Mouse (Mus musculus): ENCODE data around the gene Fgf18.

The Fgf18 gene

GRCm38 (mm10) chr11:33147171-33147571, at the start of gene Fgf18:
Fgf18 (minus strand) TSS chr11:33147400.
- CTCF ChIA-PET = no interaction called here

- CTCF ChIA-PET = no interaction called here
These were observed 49.4 kb upstream of the Fgf18 start for GRCm38 (mm10) chr11:33196447-33197132.

DNA sequence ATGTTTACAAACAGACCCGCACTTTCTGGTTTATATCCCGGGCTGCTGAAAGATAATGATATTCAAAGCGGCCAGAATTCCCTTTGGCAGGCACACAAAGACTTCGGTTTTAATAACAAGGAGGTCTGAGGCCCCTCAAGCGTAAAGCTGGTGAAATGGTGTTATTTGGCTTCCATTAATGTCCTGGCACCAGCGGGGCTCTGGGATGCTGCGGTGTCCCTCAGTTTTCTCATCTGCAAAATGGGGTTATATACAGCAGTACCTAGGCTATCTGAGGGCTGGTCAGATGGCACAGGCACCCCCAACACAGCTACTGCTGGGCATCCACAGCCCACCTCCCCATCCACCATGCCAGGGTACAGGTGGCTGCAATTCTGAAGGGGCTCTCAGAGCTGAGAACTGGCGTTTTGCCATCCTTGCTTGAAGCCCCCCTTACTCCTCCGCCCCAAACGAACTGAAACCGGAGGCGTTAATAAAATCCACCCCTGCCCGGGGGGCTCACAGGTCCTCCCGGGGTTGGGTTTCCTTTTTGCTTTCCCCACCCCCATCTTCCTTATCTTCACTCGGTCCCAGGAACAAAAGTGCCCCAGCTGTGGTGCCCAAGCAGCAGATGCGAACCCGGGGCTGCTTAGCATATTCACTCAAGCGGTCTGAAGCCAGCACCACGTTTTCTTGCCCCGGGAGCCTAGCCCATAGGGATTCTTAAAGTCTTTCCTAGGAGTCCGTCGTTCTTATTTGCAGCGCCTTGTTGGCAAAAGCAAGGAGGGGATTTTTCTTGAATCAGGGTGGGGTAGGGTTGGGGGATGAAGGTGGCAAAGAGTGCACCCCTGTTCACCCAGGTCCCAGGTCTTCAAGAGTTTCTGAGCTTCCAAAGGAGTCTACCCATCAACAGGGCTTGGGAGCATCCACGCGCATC, 48.6 kb upstream of the Fgf18 start:
- CTCF ChIA-PET = no interaction called here

DNA sequence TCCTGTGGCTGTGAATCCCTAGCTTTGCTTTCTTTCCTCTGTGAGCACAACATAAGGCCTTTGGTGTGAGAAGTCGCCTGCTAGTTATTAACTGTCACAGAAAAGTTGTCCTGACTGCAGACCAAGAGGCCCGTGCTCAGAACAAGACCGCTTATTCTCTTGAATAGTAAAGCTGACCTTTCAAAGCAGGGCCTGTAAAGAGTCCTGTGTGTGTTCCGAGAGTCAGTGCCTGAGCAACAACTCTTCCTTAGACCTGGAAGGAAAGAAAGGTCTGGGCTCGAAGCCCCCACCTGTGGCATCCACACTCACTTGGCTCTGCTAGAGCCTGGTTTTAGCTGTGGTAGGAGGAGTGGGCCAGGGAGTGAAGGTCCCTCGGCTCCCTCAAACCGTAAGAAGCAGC, 47.9 kb upstream of the Fgf18 start:
- CTCF ChIA-PET = no interaction called here

DNA sequence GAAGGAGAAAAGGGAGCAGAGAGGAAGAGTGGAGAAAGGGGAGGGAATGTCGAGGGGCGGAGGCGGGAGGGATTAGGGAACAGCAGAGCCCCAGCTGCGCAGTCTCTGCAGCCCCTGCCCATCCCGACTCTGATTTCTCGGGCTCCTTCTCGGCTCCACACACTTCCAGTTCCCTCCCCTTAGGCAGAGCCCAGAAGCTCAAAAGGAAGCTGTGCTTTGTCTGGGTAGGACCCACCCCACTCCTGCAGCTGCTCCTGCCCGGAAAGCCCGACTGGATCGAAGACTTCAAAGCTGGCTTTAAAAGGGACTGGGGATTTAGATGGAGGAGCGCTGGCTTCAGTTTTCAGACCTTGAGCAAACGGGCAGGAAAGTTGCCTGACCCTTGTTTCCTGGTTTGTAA, 46.5 kb upstream of the Fgf18 start:
- CTCF ChIA-PET = no interaction called here

- CTCF ChIA-PET = no interaction called here
These were observed 34.6 kb upstream of the Fgf18 start for GRCm38 (mm10) chr11:33181804-33182203.

- CTCF ChIA-PET = no interaction called here
These were observed 33.5 kb upstream of the Fgf18 start for GRCm38 (mm10) chr11:33180701-33181116.

GRCm38 (mm10) chr11:33179802-33180201, 32.6 kb upstream of the Fgf18 start:
- CTCF ChIA-PET = no interaction called here

DNA sequence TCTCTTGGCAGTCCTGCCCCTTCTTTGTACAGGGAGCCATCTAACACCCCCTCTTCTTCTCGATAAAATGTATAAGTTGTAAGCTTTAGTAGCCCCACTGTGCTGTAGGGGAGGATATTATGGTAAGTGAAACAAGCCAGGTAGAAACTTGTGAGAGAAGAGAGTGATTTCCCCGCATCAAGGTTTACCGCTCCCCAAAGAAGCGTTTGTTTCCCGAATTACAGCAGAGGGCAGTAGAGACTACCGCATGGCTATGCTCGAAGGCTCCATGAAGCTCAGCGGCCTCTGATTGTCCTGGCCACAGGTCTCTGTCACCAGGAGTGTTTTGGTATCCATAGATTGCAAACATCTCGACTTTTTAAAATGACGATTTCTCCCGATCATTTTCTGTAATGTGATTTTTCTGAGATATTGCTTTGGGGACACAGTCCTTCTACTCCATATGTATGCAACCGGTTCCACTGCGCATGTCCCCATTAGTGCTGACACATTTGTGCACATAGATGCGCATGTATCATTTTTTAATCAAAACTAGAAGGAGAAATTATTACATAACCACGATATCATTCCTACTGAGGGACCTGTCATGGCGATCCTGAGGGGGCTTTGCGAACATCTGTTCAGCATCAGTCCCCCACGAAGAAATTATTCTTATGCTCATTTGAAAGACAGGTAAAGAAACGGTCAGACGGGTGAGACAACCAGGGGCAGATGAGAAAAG, 29.5 kb upstream of the Fgf18 start:
- CTCF ChIA-PET = no interaction called here

DNA sequence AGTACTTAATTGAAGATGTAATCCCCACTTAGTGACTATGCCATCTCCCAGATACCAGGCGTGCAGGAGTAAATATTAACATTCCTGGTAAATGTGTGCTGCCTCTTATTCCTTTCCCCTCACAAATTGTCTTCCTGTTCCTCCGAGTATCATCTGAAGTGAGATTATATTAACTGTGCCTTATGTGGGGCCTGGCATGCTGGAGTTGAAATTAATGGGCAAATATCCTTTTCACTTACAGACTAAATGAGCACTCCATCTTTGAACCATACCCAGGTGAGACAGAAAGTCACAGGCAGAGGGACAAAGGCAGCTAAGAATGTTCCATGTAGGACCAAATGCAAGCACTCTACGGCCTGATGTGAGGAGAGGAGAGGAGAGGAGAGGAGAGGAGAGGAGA, 28.6 kb upstream of the Fgf18 start:
- CTCF ChIA-PET = no interaction called here

DNA sequence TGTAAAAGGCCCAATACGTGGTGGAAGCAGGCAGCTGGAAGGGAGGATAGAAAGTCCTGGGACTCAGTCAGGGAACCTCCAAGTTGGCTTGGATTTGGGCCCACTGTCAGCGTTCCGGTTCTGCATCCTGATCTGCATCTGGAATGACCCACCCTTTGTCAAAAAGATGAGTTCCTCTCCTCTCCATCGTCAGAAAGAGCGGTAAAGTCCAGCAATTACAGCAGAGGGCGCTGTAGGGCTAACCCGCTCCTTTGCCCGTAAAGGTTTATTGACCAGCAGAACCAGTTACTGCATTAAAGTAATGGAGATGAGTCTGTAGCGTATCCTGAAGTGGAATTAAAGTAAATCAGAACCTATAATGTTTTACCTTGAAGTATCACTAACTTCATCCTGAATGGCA, 23.3 kb upstream of the Fgf18 start:
- CTCF ChIA-PET = no interaction called here

- CTCF ChIA-PET = no interaction called here
These were observed 15.9 kb upstream of the Fgf18 start, which contains the start of gene Npm1 for GRCm38 (mm10) chr11:33162998-33163506. Npm1 (minus strand) TSS chr11:33163206.

DNA sequence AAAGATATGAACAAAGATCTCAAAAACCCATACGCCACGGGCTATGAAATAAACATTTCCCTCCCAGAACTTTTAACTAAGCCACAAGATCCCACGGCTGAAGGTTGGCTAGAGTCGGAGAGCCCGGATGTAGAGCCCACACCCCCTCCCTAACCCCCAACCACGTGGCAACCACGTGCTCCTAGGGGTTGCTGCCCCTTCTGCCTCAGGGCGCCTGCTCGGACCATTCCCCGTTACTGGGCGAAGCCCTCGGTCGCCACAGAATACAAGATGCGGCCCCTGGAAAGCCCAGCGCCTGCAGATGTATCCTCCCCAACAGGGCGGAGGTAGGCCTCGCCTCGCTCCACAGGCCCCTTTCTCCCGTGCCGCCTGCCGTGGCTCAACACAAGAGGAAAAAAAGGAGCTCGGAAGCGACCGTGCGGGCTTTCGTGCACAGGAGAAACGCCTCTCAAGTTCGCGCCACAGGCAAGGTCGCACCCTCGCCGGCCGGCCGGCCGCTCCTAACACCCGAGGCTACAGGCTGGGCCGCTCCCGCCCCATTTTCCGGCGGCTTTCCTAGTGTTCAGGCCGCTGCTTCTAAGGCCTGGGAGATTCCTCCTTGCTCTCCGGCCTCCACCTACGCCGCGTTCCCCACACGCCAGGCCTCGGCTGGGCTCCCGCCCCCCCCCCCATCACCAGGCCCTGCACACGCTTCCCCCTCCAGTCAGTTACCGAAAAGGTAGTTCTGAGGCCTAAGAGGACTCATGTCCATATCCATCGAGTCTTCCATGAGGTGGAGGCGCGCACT, 15.2 kb upstream of the Fgf18 start:
- CTCF ChIA-PET = no interaction called here

DNA sequence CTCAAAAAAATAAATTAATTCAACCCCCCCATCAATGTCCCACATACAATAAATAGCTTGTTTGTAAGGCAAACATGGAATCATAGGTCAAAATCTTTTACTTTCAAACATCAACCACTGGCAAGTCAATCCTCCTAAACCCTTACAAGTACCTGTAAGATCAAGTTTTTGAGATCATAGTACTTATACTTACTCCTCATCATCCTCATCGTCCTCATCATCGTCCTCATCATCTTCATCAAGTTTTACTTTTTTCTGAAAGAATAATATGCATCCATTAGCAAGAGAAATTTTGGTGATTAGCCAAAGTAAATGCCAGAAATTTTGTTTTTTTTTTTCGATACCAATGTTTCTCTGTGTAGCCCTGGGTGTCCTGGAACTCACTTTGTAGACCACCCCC, 12.5 kb upstream of the Fgf18 start:
- CTCF ChIA-PET = interaction anchor here (1.2 kb wide), 1 partner anchor 10 kb away, joined by 3 read pairs; no protein-coding TSS in a partner anchor

DNA sequence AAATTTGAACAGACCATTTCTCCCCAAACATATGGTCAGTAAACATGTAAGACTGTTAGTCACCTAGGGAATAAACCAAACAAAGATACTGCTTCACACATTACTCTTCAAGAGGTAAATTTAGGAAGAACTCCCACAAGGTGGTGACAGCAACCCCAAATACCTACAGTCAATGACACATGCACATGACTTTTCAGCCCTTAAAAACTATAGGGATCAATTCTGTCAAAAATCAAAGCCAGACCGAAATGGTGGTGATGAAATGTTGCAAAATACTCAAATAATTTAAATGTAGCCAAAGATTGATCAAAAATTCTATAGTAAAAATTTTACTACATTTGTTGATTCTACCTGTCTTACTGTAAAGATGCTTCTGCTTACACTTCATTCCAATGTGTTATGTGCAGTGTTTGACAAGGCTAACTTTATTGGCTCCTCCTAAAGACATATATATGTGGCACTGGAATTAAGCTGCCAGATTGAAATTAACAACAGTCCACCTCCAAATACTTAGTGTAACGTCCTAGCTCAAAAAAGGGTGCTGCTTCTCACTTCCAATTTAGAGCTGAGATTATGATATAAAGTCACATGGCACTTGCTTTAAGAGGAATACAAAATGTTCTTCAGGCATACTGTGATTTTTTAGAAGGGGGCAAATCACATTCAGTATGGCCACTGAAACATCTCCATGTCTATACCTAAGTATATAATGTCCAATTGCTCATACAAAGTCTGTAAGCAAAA, 10.4 kb upstream of the Fgf18 start:
- CTCF ChIA-PET = no interaction called here

GRCm38 (mm10) chr11:33156436-33157015, 9.3 kb upstream of the Fgf18 start:
- CTCF ChIA-PET = no interaction called here

DNA sequence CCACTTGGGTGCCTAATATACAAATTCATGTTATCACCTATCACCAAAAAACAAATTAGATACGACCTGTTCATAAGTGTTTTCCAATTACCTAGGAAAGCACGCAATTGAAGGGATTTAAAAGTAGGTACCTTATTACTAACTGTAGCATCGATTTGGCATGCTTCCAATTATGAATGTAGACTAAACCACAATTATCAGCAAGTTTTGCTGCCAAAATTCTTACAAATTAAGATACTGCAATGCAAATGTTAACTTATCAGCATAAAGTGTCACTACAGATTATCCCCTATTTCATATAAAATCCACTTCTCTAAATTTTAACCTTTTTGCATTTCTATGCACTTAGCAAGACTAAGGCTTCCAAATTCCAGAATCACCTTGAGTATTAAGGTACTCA, 7.3 kb upstream of the Fgf18 start:
- CTCF ChIA-PET = no interaction called here

GRCm38 (mm10) chr11:33152997-33153396, 5.8 kb upstream of the Fgf18 start:
- CTCF ChIA-PET = no interaction called here

DNA sequence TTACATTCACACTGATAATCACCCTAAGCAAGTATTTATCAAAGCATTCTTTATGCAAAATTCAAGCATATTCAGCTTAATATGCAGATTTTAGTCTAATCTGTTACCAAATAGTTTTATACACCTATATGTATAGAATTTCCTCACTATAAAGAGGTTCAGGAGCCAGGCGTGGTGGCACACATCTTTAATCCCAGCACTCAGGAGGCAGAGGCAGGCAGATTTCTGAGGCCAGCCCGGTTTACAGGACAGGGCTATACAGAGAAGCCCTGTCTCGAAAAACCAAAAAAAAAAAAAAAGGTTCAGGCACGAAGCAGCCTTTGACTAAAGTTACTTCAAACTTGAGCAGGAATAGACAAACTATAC, 4.6 kb upstream of the Fgf18 start:
- CTCF ChIA-PET = no interaction called here

DNA sequence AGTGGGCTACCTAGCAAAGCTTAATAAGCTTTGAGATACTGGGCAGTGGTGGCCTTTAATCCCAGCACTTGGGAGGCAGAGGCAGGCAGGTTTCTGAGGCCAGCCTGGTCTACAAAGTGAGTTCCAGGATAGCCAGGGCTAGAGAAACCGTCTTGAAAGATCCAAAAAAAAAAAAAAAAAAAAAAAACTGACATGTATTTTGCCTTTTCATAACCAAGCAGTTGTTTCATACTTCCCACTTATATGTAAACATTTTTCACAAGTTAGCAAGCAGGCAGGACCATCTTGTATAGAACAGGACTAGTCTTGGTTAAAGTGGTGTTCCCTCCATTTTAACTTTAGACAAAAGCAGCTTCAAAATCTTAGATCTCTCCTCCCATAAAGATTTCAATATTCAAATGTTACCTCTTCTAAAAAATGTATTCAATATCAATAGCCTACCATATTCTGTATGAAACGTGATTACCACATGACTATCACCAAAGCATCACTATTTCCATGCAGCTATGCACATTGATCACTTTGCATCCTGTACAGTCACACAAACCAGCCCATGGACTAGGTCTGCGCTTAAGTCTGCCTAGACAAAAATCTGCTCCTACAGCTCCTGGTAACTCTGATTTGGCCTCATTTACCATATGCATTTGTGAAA, 4.1 kb upstream of the Fgf18 start:
- CTCF ChIA-PET = interaction anchor here (0.7 kb wide), 2 partner anchors 681 to 1477 kb away, joined by 4 to 10 read pairs; no protein-coding TSS in a partner anchor
